Mouse (Mus musculus) T-helper 2 cell (primary cell): ENCODE data around the gene Ntn3.

Experiments used
- in situ Hi-C: fragments of 300-600 bp; cut with MboI, MseI; formaldehyde crosslinking; loops from one replicate; pipeline ENCODE4 v1.15.1; 2025; ENCODE audit warnings: high pct_unique_total_duplicates

Ntn3 gene

DNA sequence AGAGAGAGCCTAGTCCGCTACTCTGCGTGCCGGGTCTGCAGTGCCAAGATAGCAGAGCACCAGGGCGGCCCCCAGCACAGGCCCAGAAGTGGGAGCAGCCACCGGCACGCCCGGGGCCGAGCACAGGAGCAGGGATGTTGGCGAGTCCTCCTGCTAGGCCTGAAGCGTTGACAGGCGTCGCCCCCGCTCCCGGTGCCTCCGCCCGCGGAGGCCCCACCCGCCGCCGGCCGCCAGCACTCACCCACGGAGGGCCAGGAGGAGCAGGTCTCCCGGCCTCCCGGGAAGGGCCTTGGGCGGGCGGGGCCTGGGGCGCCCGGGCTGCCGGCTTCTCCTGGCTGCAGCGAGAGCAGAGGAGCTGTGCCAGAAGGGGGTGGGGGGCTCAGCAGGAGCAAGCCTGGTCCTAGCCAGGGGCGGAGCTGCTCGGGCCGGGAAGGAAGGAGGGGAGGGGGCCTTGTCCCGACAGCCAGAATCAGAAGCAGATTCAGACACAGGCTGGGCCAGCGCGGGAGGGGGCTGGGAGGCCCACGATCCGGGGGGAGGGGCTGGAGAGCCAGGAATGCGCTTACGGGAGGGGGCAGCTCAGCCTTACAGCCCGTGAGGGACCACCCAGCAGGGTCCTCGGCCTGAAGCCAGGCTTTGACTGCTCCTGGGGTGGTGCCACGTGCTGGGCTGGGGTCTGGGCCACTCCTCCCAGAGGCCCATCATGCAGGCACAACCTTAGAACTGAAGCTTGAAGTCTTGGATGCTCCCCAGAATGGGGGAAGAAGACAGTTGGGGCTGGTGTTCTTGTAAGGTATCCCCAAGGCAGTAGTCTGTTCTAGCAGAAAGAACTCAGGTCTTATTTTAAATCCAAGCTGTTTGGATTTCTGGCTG, at the start of gene Ntn3:
Gene Ntn3 (minus strand): TSS at position 489 of the 873 bp plus-strand sequence.
- in situ Hi-C loops = no loop called here

DNA sequence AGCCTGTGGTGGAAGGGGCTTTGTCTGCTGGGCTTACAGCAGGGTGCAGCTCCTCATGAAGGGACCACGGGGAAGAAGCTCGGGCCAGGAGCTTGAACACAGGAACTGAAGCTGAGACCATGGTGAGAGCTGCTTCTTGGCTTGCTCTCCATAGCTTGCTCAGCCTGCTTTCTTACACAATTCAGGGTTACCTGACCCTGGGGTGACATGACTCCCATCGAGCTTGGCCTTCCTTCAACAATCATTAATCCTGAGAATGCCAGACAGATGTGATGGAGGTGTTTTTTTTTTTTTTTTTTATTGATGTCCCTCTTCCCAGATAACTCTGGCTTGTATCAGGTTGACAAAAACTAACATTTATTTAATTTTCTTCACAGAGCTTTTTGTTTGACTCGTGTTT, 49.6 kb upstream of the Ntn3 start:
- in situ Hi-C loops = no loop called here

DNA sequence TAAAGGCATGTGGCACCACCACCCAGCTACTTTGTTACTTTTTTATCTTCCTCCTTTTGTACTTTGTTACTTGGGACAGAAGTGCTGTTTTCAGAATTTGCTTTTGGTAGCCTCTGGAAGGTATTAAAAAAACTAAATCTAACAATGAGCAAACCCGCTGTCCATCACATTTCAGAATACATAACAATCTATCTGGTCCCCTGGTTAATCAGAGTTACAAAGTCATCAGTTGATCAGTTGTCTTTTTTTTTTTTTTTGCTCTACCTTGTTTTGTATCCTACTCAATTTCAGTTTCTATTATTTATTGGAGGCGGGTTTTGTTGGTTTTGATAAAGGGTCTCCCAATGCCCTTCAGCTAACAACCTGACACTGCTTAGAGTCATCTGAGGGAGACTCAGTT, 43.0 kb upstream of the Ntn3 start:
- in situ Hi-C loops = no loop called here

DNA sequence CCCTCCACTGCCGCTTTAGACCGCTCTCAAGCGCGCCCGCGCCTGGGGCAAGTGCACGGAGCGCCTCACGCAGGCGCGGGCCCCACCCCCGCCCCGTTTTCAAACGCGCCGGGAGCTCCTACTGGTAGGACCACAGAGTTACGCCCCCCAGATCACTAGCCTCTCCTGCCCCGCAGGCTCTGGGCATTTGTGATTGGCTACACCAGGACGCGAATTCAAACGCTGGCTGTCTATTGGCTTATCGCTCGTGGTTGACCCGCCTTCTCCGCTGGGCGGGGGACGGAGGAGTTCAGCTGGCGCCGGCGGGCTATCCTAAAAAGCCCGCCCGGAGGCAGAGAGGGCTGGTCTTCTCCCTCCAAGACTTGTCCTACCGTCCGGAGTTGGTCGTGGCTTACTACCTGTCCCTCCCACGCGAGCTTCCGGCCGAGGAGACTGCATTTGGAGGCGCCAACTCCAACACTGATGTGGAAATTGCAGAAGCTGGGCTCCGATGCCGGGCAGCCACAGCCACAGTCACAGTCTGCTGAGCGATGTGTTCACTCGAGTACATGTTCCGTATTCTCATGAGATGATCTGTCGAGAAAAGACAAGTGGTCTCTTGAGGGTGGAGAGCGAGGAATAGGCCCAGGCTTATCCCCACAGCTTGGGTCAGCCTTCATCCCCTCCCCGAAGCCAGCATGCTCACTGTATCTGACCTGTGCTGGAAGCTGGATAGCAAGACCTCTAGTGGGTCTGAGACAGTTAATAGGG, 42.2 kb upstream of the Ntn3 start, which contains the start of gene Ccnf:
Gene Ccnf (minus strand): TSS at position 165 of the 750 bp plus-strand sequence.
- in situ Hi-C loops = no loop called here

DNA sequence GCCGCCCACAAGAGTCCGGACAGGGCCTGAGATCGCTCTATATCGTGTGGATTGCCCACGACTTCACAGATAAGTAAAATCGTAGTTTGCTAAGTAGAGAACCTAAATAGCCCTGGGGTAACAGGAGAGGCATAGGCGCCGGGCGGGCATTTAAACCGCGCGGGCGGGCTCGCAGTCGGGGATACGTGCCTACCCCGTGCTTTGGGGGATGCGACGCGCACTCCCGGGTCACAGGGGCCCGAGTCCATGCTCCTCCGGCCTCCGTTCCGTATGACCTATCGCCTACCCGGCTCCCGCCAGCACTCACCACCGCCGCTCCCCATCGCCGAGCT, 41.6 kb upstream of the Ntn3 start:
- in situ Hi-C loops = no loop called here

DNA sequence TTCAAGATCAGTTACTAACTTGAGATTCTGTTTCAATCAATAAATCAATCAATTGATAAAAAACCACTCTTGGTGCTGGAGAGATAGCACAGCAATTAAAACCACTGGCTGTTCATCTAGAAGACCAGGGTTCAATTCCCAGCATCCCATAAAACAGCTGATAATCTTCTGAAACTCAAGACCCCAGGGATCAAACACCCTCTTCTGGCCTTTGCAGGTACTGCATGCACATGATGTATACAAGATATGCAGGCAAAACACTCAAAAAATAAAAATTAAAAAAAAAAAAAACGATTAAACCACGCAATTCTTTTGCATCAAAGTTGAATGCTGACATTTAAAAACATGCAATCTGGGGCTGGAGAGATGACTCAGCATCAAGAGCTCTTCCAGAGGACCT, 39.3 kb upstream of the Ntn3 start:
- in situ Hi-C loops = no loop called here

DNA sequence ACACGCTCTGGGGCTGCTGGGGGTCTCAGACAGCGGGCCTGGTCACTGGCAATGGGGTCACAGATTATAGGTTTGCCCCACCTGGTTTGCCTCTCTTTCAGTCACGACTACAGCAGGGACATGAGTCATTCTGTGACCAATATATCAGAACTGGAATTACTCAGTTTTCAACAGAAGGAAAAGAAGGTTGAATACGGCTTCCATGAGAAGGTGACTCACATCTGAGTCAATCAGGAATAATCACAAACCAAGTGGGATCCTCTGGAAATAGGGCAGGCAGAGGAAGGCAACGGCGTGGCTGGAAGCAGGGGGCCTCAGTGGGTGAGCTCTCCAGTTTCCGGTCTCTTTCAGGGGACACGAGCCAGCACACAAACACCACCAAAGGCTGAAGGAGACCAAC, 34.7 kb upstream of the Ntn3 start:
- in situ Hi-C loops = no loop called here

DNA sequence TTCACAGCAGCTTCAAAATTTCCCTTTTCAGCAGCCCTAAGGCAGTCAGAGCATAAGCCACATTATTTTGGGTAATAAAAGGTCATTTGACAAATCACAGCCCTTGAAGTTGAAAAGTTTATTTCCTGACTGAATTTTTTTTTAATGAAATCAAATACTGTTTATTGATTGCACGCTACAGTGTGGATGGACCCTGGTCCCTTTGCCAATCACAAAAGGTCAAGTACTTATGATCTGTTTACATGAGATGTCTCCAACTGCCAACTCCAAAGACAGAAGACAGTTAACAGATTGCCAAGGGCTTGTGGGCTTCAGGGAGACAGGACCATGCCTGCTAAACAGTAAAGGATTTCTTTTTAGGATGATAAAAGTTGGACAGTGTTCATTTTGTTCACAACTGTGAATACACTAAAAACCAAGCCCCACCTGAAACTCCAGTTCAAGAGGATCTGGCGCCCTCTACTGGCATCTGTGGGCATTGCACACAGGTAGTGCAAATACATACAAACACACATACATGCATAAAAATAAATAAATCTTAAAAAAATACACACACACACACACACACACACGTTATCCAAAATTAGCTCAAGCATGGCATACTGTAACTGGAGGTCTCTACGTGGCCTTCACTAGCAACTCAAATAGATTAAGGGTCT, 34.1 kb upstream of the Ntn3 start:
- in situ Hi-C loops = no loop called here

DNA sequence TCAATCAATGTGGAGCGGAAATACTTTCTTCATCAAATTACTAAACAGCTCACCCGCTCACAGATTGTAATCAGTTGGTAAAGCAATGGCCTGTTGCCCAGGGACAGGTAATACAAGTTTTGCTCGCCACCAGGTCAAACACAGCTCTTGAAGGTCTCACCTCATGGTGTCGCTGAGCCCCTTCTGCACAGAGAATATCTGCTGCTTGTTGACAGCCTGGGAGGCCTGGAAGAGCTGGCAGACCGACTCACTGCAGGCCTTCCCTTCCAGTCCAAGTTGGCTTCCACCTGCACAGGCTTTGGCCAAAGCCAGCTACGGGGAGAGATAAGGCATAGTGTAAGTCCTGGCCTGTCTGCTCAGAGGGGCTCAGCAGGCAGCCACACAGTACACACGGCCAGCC, 27.6 kb upstream of the Ntn3 start:
- in situ Hi-C loops = no loop called here

DNA sequence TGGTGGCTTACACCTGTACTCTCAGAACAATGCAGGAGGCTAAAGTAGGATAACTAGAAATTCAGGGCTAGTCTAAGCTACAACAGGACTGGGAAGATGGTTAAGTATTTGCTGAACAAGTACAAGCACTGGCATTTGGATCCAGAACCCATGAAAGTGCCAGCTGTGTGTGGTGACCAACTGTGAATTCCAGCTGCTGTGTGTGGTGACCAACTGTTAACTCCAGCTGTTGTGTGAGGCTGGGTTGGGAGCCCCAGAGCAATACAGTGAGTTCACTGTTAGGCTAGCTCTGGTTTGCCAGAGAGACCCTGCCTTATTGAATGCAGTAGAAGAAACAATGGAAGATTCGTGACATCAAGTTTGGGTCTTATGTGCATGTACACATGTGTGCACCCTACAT, 27.1 kb upstream of the Ntn3 start:
- in situ Hi-C loops = no loop called here

DNA sequence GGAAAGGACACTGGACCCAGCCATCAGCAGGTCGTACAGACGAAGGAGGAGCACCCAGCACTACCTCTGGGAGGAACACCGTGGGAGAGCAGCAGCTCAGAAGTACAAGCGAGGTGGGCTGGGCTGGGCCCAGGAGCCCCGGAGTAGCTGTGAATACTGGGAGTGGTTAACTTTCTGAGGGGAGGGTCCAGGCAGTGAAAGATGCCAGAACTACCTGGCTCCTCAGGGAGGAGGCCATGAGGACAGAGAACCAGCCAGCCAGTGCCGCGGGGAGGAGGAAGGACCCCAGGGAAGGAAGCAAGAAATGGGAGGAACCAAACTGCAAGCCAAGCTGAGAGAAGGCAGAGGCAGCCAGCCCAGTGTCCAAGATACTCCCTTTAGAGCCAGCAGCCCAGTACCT, 18.6 kb upstream of the Ntn3 start:
- in situ Hi-C loops = loop anchor here (10.0 kb wide), 1 partner anchor 207 kb away; no protein-coding TSS in a partner anchor

DNA sequence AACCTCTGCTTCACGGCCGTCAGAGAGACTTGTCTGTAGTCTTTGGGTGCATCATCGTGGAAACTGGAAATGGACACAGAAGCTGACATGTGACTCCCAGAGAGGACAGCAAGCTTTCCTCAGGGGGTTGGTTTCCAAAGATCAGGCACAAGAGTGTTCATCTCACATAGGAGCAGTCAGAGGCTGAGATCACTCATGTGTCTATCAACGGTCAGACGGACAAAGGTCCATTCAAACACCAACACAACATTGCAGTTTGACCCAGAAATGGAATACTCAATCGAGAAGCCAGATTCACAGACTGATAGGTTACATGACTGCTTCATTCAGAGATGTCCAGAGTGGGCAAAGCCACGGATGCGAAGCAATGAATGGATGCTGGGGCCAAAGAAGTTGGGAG, 17.4 kb upstream of the Ntn3 start:
- in situ Hi-C loops = loop anchor here (10.0 kb wide), 1 partner anchor 208 kb away; no protein-coding TSS in a partner anchor

DNA sequence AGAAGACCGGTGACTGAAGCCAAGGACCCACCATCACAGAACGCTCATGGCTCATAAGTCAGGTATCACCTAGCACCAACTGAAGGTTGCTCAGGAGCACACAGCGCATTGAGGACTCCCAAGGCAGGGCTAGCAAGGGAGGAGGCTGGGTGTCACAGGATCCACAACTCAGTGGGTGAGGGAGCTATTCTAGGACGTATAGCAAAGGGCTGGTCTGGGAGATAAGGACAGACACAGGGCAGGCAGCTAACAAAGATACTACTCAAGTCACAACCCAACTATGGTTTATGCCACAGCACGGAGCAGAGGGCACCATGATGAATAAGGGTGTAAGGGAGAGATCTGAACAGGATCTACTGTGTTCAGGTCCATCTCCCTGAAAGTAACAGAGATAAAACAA, 16.5 kb upstream of the Ntn3 start:
- in situ Hi-C loops = loop anchor here (10.0 kb wide), 1 partner anchor 209 kb away; no protein-coding TSS in a partner anchor

DNA sequence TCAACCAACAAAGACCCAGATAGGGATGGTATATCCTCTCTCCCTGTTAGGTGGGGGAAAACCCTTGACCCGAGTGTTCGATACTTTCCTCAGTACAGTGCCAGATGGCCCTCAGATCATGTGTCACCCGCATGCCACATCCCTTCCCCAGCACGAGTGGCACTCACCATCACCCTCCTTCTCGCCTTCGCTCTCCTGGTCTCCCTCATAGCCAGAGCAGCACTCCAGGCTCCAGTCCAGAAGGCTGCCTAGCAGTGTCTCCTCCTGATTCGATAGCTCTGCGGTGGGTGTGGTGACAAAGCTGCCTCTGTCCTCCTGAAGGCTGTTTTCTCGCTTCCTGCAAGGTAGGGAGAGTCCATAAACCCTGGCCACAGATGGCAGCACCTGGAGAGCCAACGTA, 15.4 kb upstream of the Ntn3 start:
- in situ Hi-C loops = loop anchor here (10.0 kb wide), 1 partner anchor 210 kb away; no protein-coding TSS in a partner anchor

DNA sequence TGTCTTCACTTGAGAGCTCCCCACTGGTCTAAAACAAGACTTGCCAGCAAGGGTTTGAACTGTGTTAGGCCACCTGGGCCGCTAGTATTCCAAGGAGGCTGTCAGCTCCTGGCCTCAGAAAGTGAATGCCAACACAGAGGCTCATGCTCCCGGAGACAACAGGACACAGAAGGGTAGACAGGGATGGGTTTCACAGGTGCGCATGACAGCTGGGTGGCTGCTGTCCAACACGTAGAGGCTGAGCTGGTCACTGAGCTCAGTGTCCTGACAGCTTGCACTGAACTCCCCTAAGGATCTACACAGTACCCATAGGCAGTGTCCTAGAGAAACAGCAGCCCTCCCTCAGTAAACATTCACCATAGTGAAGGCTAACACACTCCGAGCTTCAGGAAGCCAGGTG, 14.2 kb upstream of the Ntn3 start:
- in situ Hi-C loops = loop anchor here (10.0 kb wide), 1 partner anchor 211 kb away; no protein-coding TSS in a partner anchor

DNA sequence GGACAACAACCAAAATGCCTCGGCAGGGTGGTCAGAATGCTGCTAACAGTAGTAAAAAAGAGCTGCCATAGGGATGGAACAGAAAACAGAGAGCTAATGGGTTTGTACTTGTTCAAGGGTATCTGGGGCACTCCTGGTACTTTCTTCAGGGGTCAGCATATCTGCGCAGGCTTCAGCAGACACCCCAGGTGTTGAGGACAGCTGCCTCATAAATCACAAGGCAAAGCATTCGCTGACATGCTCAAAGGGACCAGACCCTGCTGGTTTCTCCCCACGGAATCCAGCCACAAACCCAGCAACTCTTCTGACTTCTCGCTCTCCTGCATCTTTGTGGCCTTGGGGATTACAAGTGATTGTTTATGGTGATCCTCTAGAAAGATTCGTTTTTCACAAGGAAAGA, 13.3 kb upstream of the Ntn3 start:
- in situ Hi-C loops = loop anchor here (10.0 kb wide), 1 partner anchor 212 kb away; no protein-coding TSS in a partner anchor

DNA sequence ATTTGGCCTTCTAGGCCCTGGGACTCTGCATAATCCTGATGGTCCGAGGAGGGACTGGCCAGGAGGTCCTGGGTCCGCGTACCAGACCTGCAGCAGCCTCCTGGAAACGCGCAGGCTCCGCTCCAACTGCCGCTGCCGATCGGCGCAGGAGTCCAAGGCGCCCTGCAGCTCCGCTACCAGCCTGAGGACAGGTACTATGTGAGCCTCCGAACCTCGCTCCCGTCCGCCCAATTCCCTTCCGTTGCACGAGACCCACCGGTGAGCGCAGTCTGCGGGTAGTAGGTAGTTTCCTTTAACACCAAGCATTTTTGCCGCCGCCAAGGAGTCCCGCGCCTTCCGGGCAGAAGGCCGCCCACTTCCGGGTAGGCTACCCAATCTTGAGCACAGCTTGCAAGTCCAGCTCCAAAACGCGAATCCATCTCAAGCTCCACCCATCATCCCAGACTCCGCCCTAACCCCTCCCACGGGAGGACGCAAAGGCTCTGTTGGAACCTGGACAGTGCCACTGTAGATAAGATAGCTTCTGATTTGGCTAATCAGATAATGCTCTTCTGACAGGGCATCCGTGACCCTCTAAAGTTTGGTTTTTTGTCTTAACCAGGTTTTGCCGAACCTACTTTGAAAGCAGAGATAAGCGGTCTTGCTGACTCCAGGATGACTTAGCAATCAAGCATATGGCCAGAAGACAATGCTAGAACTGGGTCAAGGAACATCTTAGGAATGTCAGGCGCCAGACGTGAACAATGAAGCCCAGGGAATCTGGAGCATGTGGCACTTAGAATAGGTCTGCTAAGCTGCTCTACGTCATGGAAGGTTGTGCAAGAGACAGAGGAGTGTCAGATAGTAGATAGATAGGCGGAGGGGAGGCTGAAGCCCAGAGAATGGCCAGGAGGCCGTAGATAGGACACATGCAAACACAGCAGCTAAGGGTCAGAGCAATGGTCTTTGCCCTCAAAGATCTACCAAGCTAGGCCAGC, 11.4 kb upstream of the Ntn3 start, which contains the start of gene Tedc2:
Gene Tedc2 (minus strand): TSS at position 417 of the 977 bp plus-strand sequence.
- in situ Hi-C loops = loop anchor here (10.0 kb wide), 1 partner anchor 214 kb away; no protein-coding TSS in a partner anchor

DNA sequence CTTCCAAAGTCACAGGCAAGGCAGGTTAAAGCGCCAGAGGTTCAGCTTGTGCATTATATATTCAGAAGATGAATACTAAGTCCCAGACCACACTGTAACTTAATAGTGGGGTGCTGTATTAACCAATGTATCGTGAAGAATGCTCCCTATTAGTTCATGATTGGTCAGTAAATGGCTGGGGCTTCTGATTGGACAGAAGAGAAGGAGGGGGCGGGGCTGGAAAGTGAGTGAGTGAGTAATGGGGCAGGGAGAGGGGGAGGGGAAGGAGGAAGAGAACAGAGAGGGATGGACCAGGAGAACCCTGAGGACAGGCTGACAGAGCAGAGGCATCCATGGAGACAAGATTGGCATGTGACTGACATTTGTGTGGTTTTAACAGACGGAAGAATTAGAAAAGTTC, 7.5 kb upstream of the Ntn3 start:
- in situ Hi-C loops = no loop called here

DNA sequence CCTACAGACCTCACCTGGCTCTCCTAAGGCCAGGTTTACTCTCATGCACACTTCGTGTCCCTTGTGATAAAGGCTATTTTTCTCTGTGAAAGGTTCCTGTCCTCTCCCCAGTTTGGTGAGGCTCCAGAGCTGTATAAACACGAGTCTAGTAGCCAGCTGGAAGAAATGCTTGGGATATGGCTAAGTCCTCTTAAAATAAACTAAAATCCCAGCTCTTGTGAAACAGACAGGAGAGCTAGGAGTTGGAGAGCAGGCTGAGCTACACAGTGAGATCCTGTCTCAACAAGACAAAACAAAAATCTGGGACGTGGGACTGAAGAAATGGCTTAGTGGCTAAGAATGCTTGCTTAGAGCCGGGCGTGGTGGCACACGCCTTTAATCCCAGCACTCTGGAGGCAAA, 3.9 kb upstream of the Ntn3 start:
- in situ Hi-C loops = no loop called here

DNA sequence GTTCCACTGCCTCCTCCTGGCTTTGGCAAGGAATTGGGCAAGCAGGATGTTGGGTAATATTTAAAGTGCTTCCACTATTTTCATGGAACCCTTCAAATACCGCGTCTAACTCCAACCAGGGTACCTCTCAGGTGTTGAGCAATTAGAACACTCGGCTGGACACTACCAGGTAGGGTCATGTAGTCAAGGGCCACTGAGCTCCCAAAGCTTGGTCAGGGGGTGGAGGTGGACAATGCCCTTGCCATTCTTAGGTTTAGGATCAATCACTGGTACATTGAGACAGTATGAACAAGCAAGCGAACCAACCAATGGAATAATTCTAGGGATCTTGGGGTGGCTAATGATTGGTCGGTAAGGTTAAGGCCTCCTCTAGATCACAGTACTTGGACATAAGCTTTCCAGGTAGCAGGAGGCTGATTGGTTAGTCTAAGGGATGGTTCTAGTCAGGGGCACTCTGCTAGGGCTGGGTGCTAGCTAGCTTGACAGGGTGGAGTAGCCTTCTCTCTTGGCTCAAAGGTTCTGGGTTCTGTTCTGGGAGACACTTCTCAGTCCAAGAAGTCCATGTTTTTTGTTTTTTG, 3.2 kb upstream of the Ntn3 start:
- in situ Hi-C loops = no loop called here
